ENCODE assay signal across 14 mouse cellular contexts in the genomic region with DNA sequence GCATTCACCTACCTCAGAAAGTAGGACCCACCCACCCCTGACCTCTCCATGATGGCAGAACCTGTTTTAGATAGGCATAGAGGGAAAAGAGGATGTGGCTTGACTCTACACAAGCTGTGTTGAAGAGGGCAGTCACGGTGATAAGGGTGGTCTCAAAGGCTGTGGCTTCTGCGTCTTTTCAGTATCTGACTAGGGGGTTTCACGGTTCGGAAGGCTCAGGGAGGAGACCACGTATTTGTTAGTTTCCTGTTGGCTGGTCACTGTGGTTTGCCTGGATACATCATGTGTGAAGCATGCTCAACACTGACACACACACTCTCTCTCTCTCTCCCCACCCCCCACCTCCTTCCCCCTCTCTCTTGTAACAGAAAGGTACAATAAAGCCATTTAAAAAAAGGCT.
A peak's percentile ranks its signal among the peaks of the same experiment; 100 is the strongest.
DNase-seq lines count a peak whose midpoint lies in the region; ATAC-seq and TF ChIP-seq lines count a peak whose summit lies in the region.
"Had no signal": no experiment of that assay in that cellular context is flagged by ENCODE, and none has a peak within 500 bp of the region (broad histone marks: within the 10 kb centered on the region; RNA-seq: fewer than 3 reads in every experiment).

No protein-coding gene starts in this region.

- H3K4me3 ChIP-seq in thymus, adult 2 months (ENCODE audit: control insufficient read depth, insufficient read depth, low read length): no peak overlapping the region
- H3K4me3 ChIP-seq in brown adipose tissue, adult 24 weeks (ENCODE audit: insufficient read depth, low read depth, low read length): no peak overlapping the region
- peak overlapping the region; percentile 24 for H3K4me3 ChIP-seq in megakaryocyte, embryonic 14.5 days (replicated peaks)
- no peak overlapping the region for H3K4me3 ChIP-seq in forebrain, embryonic 11.5 days (ENCODE audit: low read depth, low read length)
- H3K4me3 ChIP-seq: embryonic facial prominence, embryonic 10.5 days; stomach, embryonic 15.5 days had no signal

- no peak for TF ChIP-seq POLR2A in thymus, adult 2 months (IDR thresholded peaks at IDR 0.05; ENCODE audit: control insufficient read depth, extremely low read depth, insufficient read depth, low read length, poor library complexity)

- no peak for DNase-seq in thymus, adult 2 months
- no peak for DNase-seq in thymus, postnatal 14 days
- DNase-seq in adrenal gland, postnatal 10 days: no peak
- no peak for DNase-seq in forebrain, embryonic 11.5 days (ENCODE audit: low spot score)
- no peak for DNase-seq in lung, postnatal 10 days
- DNase-seq: cerebellum, postnatal 10 days; right cerebral cortex, postnatal 14 days had no signal

- H3K27ac ChIP-seq in thymus, adult 2 months (ENCODE audit: control insufficient read depth, insufficient read depth, low read length): peak overlapping the region; percentile 65
- H3K27ac ChIP-seq in brown adipose tissue, adult 24 weeks (replicated peaks; ENCODE audit: low read depth, low read length): peak overlapping the region; percentile 27
- no peak overlapping the region for H3K27ac ChIP-seq in forebrain, embryonic 11.5 days (ENCODE audit: low read depth, low read length)
- H3K27ac ChIP-seq: embryonic facial prominence, embryonic 10.5 days; hindbrain, embryonic 14.5 days; liver, embryonic 14.5 days; stomach, embryonic 15.5 days had no signal

- peaks cover 36% of the 10 kb centered on the region for H3K9me3 ChIP-seq in megakaryocyte, embryonic 14.5 days
- no peaks in the 10 kb centered on the region for H3K9me3 ChIP-seq in forebrain, embryonic 11.5 days (ENCODE audit: control insufficient read depth, low read length)
- H3K9me3 ChIP-seq: stomach, embryonic 15.5 days had no signal

- H3K4me1 ChIP-seq in thymus, adult 2 months (replicated peaks; ENCODE audit: control insufficient read depth, insufficient read depth, low read length): peaks cover 35% of the 10 kb centered on the region
- H3K4me1 ChIP-seq in brown adipose tissue, adult 24 weeks (ENCODE audit: control insufficient read depth, insufficient read depth, insufficient read length, low read length): peaks cover 13% of the 10 kb centered on the region; the same call in 1 of the 2 replicates
- H3K4me1 ChIP-seq in megakaryocyte, embryonic 14.5 days: peaks cover 48% of the 10 kb centered on the region
- H3K4me1 ChIP-seq in forebrain, embryonic 11.5 days (replicated peaks; ENCODE audit: control insufficient read depth, insufficient read depth, low read length): no peaks in the 10 kb centered on the region
- H3K4me1 ChIP-seq: embryonic facial prominence, embryonic 10.5 days; stomach, embryonic 15.5 days had no signal

- H3K36me3 ChIP-seq in thymus, adult 2 months (ENCODE audit: control insufficient read depth, insufficient read depth, low read length): no peaks in the 10 kb centered on the region
- H3K36me3 ChIP-seq in megakaryocyte, embryonic 14.5 days (replicated peaks; ENCODE audit: low read length): peaks cover 25% of the 10 kb centered on the region
- no peaks in the 10 kb centered on the region for H3K36me3 ChIP-seq in forebrain, embryonic 11.5 days (ENCODE audit: control insufficient read depth, insufficient read depth, low read length)
- H3K36me3 ChIP-seq: embryonic facial prominence, embryonic 10.5 days; stomach, embryonic 15.5 days had no signal

- 11% methylated on average over 5 of the region's 5 CpGs for WGBS in thymus, adult 2 months
- WGBS in forebrain, embryonic 11.5 days: 85% methylated on average over 5 of the region's 5 CpGs

- no peak for TF ChIP-seq CTCF in thymus, adult 2 months (IDR thresholded peaks at IDR 0.05; ENCODE audit: borderline replicate concordance, control insufficient read depth, extremely low read depth, insufficient read depth, low read length, poor library complexity)

- no peaks in the 10 kb centered on the region for H3K27me3 ChIP-seq in thymus, adult 2 months (ENCODE audit: control insufficient read depth, insufficient read depth, low read length)
- H3K27me3 ChIP-seq in megakaryocyte, embryonic 14.5 days (replicated peaks): no peaks in the 10 kb centered on the region
- H3K27me3 ChIP-seq in forebrain, embryonic 11.5 days (ENCODE audit: control insufficient read depth, insufficient read depth, low read length): no peaks in the 10 kb centered on the region
- H3K27me3 ChIP-seq: Patski; stomach, embryonic 15.5 days had no signal

- no peak overlapping the region for H3K9ac ChIP-seq in forebrain, embryonic 11.5 days (ENCODE audit: low read length)
- H3K9ac ChIP-seq: hindbrain, embryonic 14.5 days; liver, embryonic 14.5 days; stomach, embryonic 15.5 days had no signal

- no peak overlapping the region for H3K4me2 ChIP-seq in forebrain, embryonic 11.5 days (ENCODE audit: low read depth, low read length, severe bottlenecking)
- H3K4me2 ChIP-seq: hindbrain, embryonic 14.5 days; stomach, embryonic 15.5 days had no signal

- no peak for ATAC-seq in forebrain, embryonic 11.5 days (replicated peaks; ENCODE audit: low FRiP score)
- ATAC-seq: Patski had no signal
